Mouse (Mus musculus): ENCODE results near the gene Plcg2. TPM values are rescaled to one million over a fixed set of nuclear protein-coding genes. Genes with fewer than 3 reads are reported as not detected.

The Plcg2 gene
- polyA plus RNA-seq, 1 experiment from 2014 or later: 6.1 TPM

GRCm38 (mm10) chr8:117612861-117613260 lies 114.8 kb downstream of the Plcg2 start:
- Histone ChIP-seq H3K9me3 (peaks cover 9% of the 10 kb centered on the region; the same call in 1 of the 2 replicates), H3K36me3 (replicated peaks) (0 out of 2 replicates have a peak, but pooled peaks cover 4% of the 10 kb centered on the region), H3K27me3 (ENCODE audit: poor library complexity, severe bottlenecking) (no peaks in the 10 kb centered on the region), H3K4me3 (no peak overlapping the region), H3K4me1 (no peaks in the 10 kb centered on the region), H3K27ac (no peak overlapping the region)
- DNase-seq (ENCODE audit: extremely low spot score, low spot score): no peak
- WGBS: 91% methylated on average over 12 of the region's 12 CpGs

- Histone ChIP-seq H3K4me3 (no peak overlapping the region), H3K4me1 (no peaks in the 10 kb centered on the region), H3K27me3 (ENCODE audit: poor library complexity, severe bottlenecking) (no peaks in the 10 kb centered on the region), H3K9me3 (peaks cover 7% of the 10 kb centered on the region; the same call in 1 of the 2 replicates), H3K27ac (no peak overlapping the region), H3K36me3 (replicated peaks) (no peaks in the 10 kb centered on the region)
- WGBS: 75% methylated on average over 14 of the region's 14 CpGs
- peak; percentile 48 for DNase-seq (ENCODE audit: extremely low spot score, low spot score)
Observed at GRCm38 (mm10) chr8:117626040-117626838, 128.1 kb downstream of the Plcg2 start.

GRCm38 (mm10) chr8:117627096-117627495 lies 129.0 kb downstream of the Plcg2 start:
- DNase-seq (ENCODE audit: extremely low spot score, low spot score): no peak
- H3K4me3 ChIP-seq: no peak overlapping the region
- no peaks in the 10 kb centered on the region for H3K27me3 ChIP-seq (ENCODE audit: poor library complexity, severe bottlenecking)
- no peak overlapping the region for H3K27ac ChIP-seq
- peaks cover 7% of the 10 kb centered on the region; the same call in 1 of the 2 replicates for H3K9me3 ChIP-seq
- no peaks in the 10 kb centered on the region for H3K4me1 ChIP-seq
- WGBS: 89% methylated on average over 9 of the region's 9 CpGs
- H3K36me3 ChIP-seq (replicated peaks): no peaks in the 10 kb centered on the region

GRCm38 (mm10) chr8:117632532-117632931 lies 134.4 kb downstream of the Plcg2 start:
- no peaks in the 10 kb centered on the region for H3K27me3 ChIP-seq (ENCODE audit: poor library complexity, severe bottlenecking)
- no peak overlapping the region for H3K4me3 ChIP-seq
- no peak overlapping the region for H3K27ac ChIP-seq
- DNase-seq (ENCODE audit: extremely low spot score, low spot score): no peak
- WGBS: 85% methylated on average over 5 of the region's 5 CpGs
- H3K36me3 ChIP-seq (replicated peaks): no peaks in the 10 kb centered on the region
- no peaks in the 10 kb centered on the region for H3K4me1 ChIP-seq
- peaks cover 2% of the 10 kb centered on the region; the same call in 1 of the 2 replicates for H3K9me3 ChIP-seq

- Histone ChIP-seq H3K36me3 (replicated peaks) (no peaks in the 10 kb centered on the region), H3K4me3 (no peak overlapping the region), H3K27me3 (ENCODE audit: poor library complexity, severe bottlenecking) (no peaks in the 10 kb centered on the region), H3K4me1 (no peaks in the 10 kb centered on the region), H3K27ac (no peak overlapping the region), H3K9me3 (peaks cover 2% of the 10 kb centered on the region; the same call in 1 of the 2 replicates)
- DNase-seq (ENCODE audit: extremely low spot score, low spot score): no peak
- 92% methylated on average over 7 of the region's 7 CpGs for WGBS
Observed at GRCm38 (mm10) chr8:117634406-117634805, 136.3 kb downstream of the Plcg2 start.

- Histone ChIP-seq H3K27me3 (ENCODE audit: poor library complexity, severe bottlenecking) (no peaks in the 10 kb centered on the region), H3K4me1 (no peaks in the 10 kb centered on the region), H3K36me3 (replicated peaks) (no peaks in the 10 kb centered on the region), H3K9me3 (peaks cover 11% of the 10 kb centered on the region), H3K4me3 (no peak overlapping the region), H3K27ac (no peak overlapping the region)
- 60% methylated on average over 3 of the region's 3 CpGs for WGBS
- DNase-seq (ENCODE audit: extremely low spot score, low spot score): no peak
Observed at GRCm38 (mm10) chr8:117637462-117637861, 139.4 kb downstream of the Plcg2 start.

- no peak overlapping the region for H3K27ac ChIP-seq
- H3K9me3 ChIP-seq: peaks cover 11% of the 10 kb centered on the region
- 96% methylated on average over 9 of the region's 9 CpGs for WGBS
- H3K4me3 ChIP-seq: no peak overlapping the region
- H3K36me3 ChIP-seq (replicated peaks): no peaks in the 10 kb centered on the region
- no peak for DNase-seq (ENCODE audit: extremely low spot score, low spot score)
- no peaks in the 10 kb centered on the region for H3K4me1 ChIP-seq
- no peaks in the 10 kb centered on the region for H3K27me3 ChIP-seq (ENCODE audit: poor library complexity, severe bottlenecking)
Observed at GRCm38 (mm10) chr8:117639631-117640030, 141.5 kb downstream of the Plcg2 start.

- no peak overlapping the region for H3K4me3 ChIP-seq
- WGBS: 78% methylated on average over 5 of the region's 5 CpGs
- H3K9me3 ChIP-seq: peaks cover 3% of the 10 kb centered on the region; the same call in 1 of the 2 replicates
- H3K27ac ChIP-seq: no peak overlapping the region
- no peaks in the 10 kb centered on the region for H3K4me1 ChIP-seq
- H3K36me3 ChIP-seq (replicated peaks): no peaks in the 10 kb centered on the region
- no peak for DNase-seq (ENCODE audit: extremely low spot score, low spot score)
- H3K27me3 ChIP-seq (ENCODE audit: poor library complexity, severe bottlenecking): no peaks in the 10 kb centered on the region
Observed at GRCm38 (mm10) chr8:117645486-117645885, 147.4 kb downstream of the Plcg2 start.

- no peaks in the 10 kb centered on the region for H3K27me3 ChIP-seq (ENCODE audit: poor library complexity, severe bottlenecking)
- 58% methylated on average over 2 of the region's 2 CpGs for WGBS
- DNase-seq (ENCODE audit: extremely low spot score, low spot score): peak; percentile 42
Observed at GRCm38 (mm10) chr8:117646020-117646419, 147.9 kb downstream of the Plcg2 start.

GRCm38 (mm10) chr8:117646440-117646839 lies 148.3 kb downstream of the Plcg2 start:
- no peak for DNase-seq (ENCODE audit: extremely low spot score, low spot score)
- WGBS: 74% methylated on average over 5 of the region's 5 CpGs
- no peak overlapping the region for H3K27ac ChIP-seq
- no peaks in the 10 kb centered on the region for H3K27me3 ChIP-seq (ENCODE audit: poor library complexity, severe bottlenecking)
- H3K4me3 ChIP-seq: no peak overlapping the region
- H3K9me3 ChIP-seq: no peaks in the 10 kb centered on the region; the same call in 1 of the 2 replicates
- H3K36me3 ChIP-seq (replicated peaks): no peaks in the 10 kb centered on the region
- no peaks in the 10 kb centered on the region for H3K4me1 ChIP-seq

More at GRCm38 (mm10) chr8:117646020-117646419, 147.9 kb downstream of the Plcg2 start:
- Histone ChIP-seq H3K4me1 (no peaks in the 10 kb centered on the region), H3K9me3 (no peaks in the 10 kb centered on the region; the same call in 1 of the 2 replicates), H3K36me3 (replicated peaks) (no peaks in the 10 kb centered on the region), H3K4me3 (no peak overlapping the region), H3K27ac (no peak overlapping the region)

- no peak overlapping the region for H3K27ac ChIP-seq
- H3K27me3 ChIP-seq (ENCODE audit: poor library complexity, severe bottlenecking): no peaks in the 10 kb centered on the region
- no peaks in the 10 kb centered on the region; the same call in 1 of the 2 replicates for H3K9me3 ChIP-seq
- no peaks in the 10 kb centered on the region for H3K36me3 ChIP-seq (replicated peaks)
- WGBS: 95% methylated on average over 1 of the region's 1 CpGs
- no peak overlapping the region for H3K4me3 ChIP-seq
- no peaks in the 10 kb centered on the region for H3K4me1 ChIP-seq
- no peak for DNase-seq (ENCODE audit: extremely low spot score, low spot score)
Observed at GRCm38 (mm10) chr8:117652318-117652717, 154.2 kb downstream of the Plcg2 start.

- Histone ChIP-seq H3K4me3 (no peak overlapping the region), H3K27me3 (ENCODE audit: poor library complexity, severe bottlenecking) (no peaks in the 10 kb centered on the region), H3K27ac (no peak overlapping the region), H3K9me3 (no peaks in the 10 kb centered on the region), H3K4me1 (peaks cover 12% of the 10 kb centered on the region), H3K36me3 (replicated peaks) (no peaks in the 10 kb centered on the region)
- no peak for DNase-seq (ENCODE audit: extremely low spot score, low spot score)
- WGBS: 79% methylated on average over 7 of the region's 7 CpGs
Observed at GRCm38 (mm10) chr8:117658990-117659389, 160.9 kb downstream of the Plcg2 start.

- Histone ChIP-seq H3K36me3 (replicated peaks) (no peaks in the 10 kb centered on the region), H3K4me3 (no peak overlapping the region), H3K4me1 (peaks cover 12% of the 10 kb centered on the region), H3K27ac (peak overlapping the region; percentile 48), H3K9me3 (no peaks in the 10 kb centered on the region), H3K27me3 (ENCODE audit: poor library complexity, severe bottlenecking) (no peaks in the 10 kb centered on the region)
- peak; percentile 34 for DNase-seq (ENCODE audit: extremely low spot score, low spot score)
- 64% methylated on average over 11 of the region's 11 CpGs for WGBS
Observed at GRCm38 (mm10) chr8:117660358-117661031, 162.4 kb downstream of the Plcg2 start.

Data from forebrain, embryonic 10.5 days (tissue).